Mouse (Mus musculus): ENCODE results near the gene AF067063.

The AF067063 gene

DNA sequence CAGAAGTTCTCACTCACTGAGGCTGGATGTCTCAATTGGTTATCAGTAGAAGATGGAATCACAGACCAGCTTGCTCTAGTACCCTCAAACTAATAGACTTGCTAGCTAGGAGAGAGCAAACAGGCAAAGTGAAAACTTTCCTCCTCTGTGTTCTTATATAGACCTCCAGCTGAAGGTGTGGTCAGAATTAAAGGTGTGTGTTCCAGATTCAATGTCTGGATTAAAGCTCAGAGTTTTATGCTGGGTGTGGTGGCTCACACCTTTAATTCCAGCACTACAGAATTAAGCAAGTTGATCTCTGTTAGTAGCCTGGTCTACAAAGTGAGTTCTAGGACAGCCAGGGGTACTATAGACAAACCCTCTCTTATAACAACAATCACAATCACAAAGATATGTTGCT lies at the start of gene AF067063:
Gene AF067063, minus strand, starts transcription at position 101 of the 400 bp plus-strand sequence.

DNA sequence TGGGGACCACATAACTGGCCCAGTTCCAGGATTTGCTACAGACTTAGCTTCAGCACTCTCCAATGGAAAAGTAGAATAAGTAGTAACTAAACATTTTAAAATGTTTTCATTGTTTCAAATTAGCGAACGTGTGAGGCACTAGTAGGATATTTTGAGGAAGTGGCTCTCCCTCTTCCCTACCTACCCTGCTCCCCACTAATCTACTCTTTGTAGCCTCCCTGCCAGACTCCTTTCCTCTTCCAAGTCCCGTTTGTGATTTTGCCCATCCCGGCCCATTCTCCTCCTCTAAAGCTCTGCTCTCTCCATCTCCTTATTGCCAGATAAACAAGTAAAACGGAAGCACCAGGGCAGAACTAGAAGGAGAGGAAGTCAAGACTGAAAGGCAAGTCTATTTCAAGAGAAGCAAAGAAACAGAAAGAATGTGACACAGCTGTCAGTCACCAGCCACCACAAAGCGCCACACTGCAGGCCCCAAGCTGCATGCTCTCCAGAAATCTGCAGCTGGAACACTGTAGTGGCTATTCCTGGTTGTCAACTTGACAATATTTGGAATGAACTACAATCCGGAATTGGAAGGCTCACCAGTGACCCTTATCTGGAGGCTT lies 34.5 kb upstream of the AF067063 start:
- WGBS: 78% methylated on average over 6 of the region's 7 CpGs

DNA sequence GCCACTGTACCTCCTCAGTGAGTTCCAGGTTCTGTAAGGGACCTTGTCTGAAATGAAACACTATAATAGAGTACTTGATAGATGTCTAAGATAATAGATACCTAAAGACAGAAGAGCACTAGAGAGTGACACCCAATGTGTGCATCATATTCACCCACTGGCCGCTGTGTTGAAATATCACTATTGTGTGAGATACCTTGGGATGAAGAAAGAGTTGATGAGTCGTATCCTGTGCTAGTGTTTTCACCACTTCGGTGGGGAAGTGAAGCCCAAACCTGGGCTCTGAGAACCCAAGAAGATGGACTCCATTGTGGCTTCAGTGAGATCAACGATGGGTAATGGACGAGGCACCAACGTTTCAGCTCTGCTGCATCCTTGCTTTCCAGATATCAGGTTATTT lies 32.4 kb upstream of the AF067063 start:
- WGBS: no CpG with 5 or more reads among the region's 6 CpGs

DNA sequence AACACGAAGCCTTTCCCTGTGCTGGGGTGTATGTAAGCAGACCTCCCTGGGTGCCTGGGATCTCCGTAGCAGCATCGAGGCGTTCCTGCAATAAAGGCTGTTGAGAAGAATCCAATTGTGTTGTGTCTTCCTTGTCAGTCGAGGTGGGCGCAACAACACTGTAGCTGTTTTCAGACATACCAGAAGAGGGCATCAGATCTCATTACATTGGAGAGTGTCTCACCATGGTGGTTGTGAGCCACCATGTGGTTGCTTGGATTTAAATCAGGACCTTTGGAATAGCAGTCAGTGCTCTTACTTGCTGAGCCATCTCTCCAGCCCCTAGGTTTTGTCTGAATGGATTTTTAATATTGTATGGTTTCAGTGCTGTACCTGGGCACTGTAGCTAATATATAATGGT lies 10.0 kb upstream of the AF067063 start:
- 25% methylated on average over 6 of the region's 6 CpGs for WGBS

DNA sequence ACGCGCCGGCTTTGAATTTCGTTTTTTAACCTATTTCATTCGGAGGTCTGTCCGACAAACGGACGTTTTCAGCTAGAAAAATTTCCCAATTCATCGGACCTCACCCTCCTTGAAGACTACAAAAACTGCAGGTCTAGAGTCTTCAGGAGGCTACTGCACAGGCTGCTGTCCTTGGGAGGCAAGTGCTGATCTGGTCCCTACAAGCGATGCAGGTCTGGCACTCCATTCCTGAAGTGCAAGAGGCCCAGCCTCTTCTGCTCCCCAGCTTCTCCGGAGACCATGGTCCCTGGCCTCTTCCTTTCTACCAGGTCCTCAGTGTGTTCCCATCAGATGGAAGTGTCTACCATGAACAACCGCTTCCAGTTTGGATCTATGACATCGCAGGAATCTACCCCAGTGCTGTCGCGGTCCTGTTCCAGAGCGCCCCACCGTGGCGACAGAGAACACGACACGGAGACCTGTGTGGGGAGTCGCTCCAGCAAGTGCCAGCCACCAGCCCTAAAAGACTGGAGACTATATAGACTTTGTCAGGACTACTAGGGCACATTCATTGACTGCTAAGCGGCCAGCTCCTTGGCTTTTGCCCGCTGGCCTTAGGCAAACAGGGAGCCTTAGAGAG lies 7.8 kb upstream of the AF067063 start:
- WGBS: 22% methylated on average over 14 of the region's 23 CpGs

DNA sequence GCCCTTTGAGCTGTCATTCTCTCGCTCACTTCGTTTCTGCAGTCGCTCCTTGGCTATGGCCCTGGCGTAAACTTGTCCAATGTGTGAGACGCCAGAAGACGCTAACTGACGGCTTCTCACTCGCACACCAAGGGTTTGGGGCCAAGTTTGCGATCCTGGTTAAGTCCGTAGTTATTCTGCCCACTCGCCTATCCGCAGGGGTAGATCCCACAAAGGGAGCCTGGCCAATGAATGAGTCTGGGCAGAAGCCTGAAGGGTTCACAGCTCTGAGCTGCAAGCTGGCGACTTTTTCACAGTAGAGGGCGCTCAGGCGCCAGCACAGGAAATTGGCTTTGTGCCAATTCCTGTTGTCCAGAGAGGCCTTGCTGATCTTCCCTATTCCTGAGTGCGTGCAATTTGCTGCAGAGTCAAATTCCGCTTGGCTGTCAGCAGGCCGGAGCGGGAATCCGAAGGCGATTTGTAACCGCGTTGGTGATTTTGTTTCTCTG lies 6.4 kb upstream of the AF067063 start:
- WGBS: 7% methylated on average over 23 of the region's 23 CpGs

DNA sequence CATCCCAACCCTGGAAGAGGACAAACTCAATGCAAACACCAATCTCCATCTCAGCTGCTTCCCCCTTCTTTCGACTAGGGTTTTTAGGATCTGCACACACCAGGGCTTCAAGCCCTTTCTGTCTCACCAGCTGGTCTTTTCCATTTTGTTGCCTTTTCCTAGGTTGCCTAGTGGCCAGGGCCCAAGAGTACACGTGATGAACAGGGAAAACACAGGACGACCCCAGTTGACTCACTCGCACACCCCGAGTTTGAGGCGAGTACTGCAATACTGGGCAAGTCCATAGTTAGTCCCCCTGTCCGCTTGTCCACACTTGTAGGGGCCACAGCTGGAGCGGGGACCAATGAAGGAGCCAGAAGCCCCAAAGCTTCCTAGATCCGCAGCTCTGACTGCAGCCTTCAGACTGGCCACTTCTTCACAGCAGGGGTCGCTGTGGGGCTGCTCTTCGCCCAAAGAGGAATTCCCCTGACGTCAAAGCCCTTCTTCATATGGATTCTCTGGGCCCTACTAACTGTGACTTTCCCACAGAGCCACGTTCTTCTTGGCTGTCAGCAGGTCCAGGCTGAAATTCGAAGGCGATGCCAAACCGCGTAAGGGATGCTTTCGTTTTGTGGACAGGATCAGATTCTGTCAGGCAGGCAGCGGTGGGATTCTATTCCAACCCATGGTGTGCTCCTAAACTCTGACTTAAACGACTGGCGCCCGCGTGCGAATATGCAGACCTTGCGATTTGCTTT lies 5.5 kb upstream of the AF067063 start, which contains the start of gene D13Ertd608e:
Gene D13Ertd608e, plus strand, starts transcription at position 687 of the 737 bp plus-strand sequence.
- WGBS: 15% methylated on average over 19 of the region's 25 CpGs

DNA sequence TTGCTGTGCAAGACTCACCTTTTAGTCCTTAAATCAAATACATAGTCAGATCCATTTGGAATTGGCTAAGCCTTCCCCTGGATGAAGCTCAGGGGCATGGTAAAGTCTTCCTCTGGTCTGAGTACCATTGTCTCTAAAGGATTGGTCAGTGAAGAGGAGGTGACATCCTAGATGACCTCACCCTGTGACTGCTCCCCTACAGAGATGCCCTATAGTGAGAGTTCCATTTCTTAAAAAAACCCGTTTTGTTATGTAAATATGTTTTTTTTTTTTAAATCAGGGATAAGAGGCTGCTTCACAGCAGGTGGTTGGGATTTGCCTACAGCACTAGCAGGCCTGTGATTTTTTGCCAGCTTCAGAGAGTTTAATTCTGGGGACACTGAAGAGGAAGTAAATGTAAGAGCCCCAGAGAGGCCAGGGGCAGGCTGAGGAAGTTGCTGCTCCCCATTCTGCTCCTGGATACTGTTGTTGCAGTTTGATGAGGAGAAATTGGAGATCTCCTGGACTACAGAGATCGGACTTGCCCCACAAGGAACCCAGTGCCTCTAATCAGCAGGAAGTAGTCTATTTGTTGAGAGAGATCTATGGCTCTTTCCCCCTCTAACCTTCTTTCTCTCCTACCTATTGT lies 12.3 kb downstream of the AF067063 start:
- 45% methylated on average over 2 of the region's 2 CpGs for WGBS

DNA sequence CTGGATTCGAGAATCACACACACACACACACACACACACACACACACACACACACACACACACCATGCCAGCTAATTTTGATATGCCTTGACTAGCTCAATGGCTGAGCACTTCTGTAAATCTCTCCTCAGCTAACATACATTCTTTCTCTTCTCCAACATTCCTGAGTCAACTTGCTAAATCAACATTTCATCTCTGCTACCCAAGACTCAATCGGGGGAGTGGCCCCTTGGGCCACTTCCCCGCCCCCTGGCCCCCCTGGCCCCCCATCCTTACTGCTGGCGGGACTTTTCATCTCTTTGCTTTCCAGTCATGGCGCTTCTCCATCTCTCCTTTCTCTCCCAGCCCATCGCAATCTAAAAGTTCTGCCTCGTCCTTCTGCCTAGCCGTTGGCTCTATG lies 13.2 kb downstream of the AF067063 start:
- WGBS: 64% methylated on average over 8 of the region's 8 CpGs

DNA sequence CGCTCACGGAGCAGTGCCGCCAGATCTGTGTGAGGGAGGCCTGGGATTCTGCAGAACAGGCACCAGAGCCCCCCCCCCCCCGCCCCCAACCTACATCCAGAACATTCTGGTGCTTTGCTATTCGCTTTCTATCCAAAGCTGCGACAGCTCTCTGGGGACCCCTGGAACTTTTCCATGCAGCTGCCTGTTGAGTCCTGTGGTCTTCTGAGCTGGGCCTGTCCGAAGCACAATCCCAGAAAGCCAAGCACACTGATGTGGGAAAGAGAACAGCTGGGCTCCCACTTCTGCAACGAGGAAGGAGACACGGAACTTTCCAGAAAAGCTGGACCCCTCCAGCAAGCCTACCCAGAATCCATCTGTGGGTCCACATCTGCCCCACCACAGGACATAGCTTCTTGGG lies 20.0 kb downstream of the AF067063 start:
- 86% methylated on average over 9 of the region's 9 CpGs for WGBS

DNA sequence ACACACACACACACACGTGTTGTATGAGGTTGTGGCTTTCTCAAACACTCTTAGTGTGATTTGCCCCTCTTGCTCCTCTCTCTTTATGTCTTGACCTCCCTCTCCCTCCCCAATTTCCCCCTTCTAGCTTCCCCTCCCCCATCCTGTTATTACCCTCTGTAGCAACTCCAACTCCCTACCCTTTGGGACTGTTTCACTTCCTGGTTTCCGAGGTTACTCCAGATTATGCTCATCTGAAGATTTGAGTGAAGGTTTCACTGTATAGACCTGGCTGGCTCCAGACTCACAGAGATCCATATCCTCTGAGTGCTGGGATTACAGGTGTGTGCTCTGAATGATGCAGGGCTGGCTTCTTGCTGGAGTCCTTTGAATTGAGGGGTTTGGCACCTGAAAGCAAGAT lies 21.1 kb downstream of the AF067063 start:
- WGBS: 78% methylated on average over 2 of the region's 2 CpGs

DNA sequence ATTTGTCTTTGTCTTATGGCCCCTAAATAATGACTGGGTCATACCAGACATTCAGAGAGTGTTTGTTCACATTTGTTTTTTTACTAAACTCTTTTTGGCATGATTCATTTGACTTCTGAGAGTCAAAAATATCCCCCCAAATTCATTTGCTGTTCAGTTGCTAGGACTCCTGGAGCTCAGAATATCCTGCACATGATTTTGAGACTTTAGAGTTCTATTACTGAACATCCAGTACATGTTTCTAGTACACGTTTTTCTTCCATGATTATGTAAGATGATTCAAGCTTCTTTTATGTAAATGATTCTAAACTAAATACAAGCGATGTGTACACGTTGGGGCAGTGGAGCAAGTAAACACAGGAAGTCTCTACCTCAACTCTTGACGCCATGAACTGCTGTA lies 32.4 kb downstream of the AF067063 start:
- WGBS: 39% methylated on average over 4 of the region's 4 CpGs

DNA sequence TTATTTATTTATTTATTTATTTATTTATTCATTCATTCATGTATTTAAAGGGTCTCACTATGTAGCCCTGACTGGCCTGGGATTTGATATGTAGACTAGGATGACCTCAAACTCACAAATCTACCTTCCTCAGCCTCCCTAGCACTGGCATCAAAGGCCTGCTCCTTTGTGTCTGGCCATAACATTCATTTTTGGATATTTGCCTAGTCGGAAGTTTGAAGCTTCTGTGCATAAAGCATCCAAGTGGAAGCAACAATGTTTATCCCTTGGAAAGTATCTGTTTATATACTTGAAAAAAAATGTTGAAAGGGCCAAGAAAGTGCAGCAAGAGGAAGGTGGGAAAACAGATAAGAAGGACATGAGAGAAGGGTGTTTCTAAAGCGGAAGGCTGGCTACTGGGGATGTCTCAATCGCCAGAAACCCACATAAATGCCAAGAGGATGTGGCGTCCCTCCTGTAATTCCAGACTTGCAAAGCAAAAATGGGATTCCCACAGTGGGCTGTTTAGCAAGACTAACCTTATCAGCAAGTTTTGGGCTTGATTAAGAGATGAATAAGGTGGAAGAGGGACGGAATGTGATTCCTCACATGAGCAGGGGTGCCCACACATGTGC lies 37.1 kb downstream of the AF067063 start:
- WGBS: 71% methylated on average over 5 of the region's 5 CpGs

DNA sequence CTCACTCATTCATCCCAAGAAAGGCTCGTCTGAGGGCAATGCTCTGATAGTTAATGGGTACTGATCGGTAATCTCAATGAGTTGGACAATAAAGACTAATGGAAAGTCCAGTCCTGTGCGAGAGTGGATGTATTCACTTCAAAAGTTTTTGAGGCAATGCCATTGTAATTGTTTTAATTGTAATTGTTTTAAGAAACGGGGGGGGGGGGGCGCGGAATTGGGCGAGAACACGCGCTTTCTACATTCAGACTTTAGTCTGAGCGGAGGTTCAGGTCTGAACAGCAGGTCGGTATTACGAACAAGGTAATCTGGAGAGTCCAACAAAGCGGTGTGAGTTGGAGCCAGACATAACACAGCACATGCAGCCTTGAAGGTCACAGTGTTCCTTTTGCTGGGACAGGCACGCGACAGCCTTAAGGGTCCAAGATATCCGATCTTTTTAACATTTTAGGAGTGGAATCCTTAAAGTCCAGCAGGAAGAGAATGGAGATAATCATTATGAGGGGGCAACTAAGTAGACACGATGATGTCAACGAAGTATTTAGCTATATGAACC lies 38.4 kb downstream of the AF067063 start:
- 6% methylated on average over 18 of the region's 18 CpGs for WGBS

DNA sequence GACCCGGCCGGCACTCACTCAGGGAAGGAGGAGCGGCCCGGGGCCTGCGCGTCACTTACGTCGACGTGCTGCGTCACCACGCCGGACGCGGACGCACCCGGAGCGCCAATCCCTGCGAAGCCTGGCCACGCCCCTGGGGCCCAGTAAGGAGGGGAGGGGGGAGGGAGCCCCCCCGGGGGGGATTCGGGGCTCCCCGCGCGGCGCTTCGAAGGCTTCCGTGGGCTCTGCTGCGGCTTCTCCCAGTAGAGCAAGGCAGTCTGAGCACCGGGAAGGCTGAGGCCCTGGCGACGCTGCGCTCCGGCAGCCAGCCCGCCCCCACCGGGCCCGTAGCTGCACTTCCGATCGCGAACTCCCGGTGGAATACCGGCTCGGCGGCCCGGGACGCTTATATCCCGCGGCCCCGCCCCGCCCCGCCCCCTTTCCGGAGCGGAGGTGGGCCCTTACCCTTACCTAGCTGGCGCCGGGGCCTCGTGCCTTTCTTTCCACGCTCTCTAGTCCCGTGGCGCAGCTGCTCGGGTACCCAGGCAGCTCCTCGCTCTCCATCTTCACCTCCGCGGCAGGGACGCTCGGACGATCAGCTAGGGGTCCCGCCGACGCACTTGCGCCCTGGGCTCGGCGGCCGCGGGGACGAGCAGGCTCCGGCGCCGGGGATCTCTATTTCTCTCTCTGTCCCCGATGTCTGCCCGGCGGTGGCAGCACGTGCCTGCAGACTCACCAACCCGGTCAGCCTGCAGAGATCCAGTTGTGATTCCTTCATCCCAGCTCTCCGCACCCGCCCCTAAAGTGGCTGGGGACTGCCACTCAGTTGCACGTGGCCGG lies 39.0 kb downstream of the AF067063 start, which contains the start of gene Zfp131:
Gene Zfp131, minus strand, starts transcription at position 129 of the 819 bp plus-strand sequence.
- under 1% methylated on average over 83 of the region's 86 CpGs for WGBS

DNA sequence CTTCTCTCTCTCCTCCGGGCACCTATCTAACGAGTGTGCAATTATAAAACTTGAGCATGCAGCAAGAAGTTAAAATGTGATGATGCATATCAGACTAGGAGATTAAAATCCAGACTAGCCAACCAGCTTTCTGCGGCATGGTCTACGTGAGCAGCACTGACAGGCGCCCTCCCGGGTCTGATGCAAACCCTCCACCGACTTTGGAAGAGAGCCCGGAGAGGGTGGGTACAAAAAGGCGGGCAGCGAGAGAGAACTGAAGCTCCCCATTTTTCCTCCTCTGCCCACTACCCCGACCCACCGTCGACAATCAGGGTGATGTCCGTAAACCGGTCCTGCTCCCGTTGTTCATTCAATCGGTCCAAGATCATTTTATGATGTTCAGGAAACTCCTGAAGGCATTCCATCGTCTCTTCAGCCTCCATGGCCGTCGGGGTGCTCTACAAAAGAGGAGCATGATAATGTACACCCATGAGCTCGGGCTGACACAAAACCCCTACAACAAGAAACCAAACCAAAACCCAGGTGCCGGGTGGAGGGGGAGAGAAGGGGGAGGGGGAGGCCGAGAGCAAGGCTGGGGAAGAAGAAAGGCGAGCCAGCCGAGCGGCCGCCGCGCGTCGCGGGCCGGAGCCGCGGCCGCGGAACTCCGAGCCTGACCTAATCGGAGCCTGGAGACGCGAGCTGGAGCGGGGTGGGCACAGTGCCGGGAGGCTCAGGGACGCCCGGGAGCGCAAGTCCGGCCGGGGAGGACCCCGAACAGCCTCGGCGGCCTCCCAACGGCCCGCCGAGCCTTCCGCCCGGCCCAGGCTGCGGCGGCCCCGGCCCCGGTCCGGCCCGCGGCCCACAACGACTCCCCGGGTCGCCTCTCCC lies 39.9 kb downstream of the AF067063 start:
- WGBS: under 1% methylated on average over 57 of the region's 66 CpGs

DNA sequence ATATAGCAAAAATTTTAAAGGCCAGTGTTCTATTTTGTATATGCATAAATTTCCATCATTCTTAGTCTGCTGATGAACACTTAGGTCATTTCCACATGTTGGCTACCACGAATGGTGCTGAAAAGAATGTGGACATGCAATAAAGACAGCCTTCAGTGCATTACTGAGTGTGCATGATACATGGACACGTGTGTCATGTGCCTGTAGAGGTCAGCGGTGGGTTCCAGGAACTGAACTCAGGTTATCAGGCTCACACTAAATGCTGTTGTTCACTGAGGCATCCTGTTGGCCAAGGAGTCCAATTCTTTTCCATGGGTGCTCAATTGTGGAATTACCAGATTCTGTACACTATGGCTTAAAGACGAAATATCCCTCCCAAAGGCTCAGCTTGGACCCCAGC lies 46.4 kb downstream of the AF067063 start:
- WGBS: 80% methylated on average over 4 of the region's 4 CpGs
